Mouse (Mus musculus): Measurements from ENCODE around the gene Gbp9. TPM values are rescaled to one million over a fixed set of nuclear protein-coding genes. Genes with fewer than 3 reads are reported as not detected.
"Not testable (repeated sequence)": the region's sequence is repeated elsewhere in the genome, so short reads cannot be mapped to it uniquely, and the experiment has no call there.

Gene Gbp9
- total and polyA plus RNA-seq, 3 experiments, result 5.6 to 9.4 (median 7.4) TPM

- peaks cover 4% of the 10 kb centered on the region for H3K4me1 ChIP-seq (ENCODE audit: control insufficient read depth, insufficient read depth, low read length)
- TF ChIP-seq POLR2A (IDR thresholded peaks at IDR 0.05; ENCODE audit: insufficient read depth, low read depth, low read length), result no peak
- no peak for TF ChIP-seq CTCF (IDR thresholded peaks at IDR 0.05)
- peak overlapping the region; percentile 80 for H3K27ac ChIP-seq
- intact Hi-C loops (cut with DNase I), result loop anchor here (2.0 kb wide), 1 partner anchor 28 kb away; no protein-coding TSS in a partner anchor
- peaks cover 7% of the 10 kb centered on the region for H3K36me3 ChIP-seq (ENCODE audit: control insufficient read depth, insufficient read depth, low read length)
- H3K27me3 ChIP-seq (ENCODE audit: control insufficient read depth, insufficient read depth, low read length), result no peaks in the 10 kb centered on the region
- peak overlapping the region; percentile 51 for H3K9ac ChIP-seq (ENCODE audit: low read depth, low read length)
- H3K79me2 ChIP-seq (replicated peaks; ENCODE audit: control insufficient read depth, insufficient read depth, low read length), result no peaks in the 10 kb centered on the region
- peak overlapping the region; percentile 47 for H3K4me3 ChIP-seq
- 33% methylated on average over 1 of the region's 1 CpGs for WGBS
- no peak for DNase-seq
Measured at GRCm38 (mm10) chr5:105138906-105139305, 433 bp downstream of the Gbp9 start.

GRCm38 (mm10) chr5:105136706-105137304 is 2.5 kb downstream of the Gbp9 start:
- H3K79me2 ChIP-seq (replicated peaks; ENCODE audit: control insufficient read depth, insufficient read depth, low read length); H3K27me3 ChIP-seq (ENCODE audit: control insufficient read depth, insufficient read depth, low read length); H3K36me3 ChIP-seq (ENCODE audit: control insufficient read depth, insufficient read depth, low read length); H3K9ac ChIP-seq (ENCODE audit: low read depth, low read length); H3K27ac ChIP-seq; H3K4me1 ChIP-seq (ENCODE audit: control insufficient read depth, insufficient read depth, low read length); intact Hi-C loops (cut with DNase I); DNase-seq: not testable (repeated sequence)
- peak overlapping the region; percentile 12; the same call in 1 of the 2 replicates for H3K4me3 ChIP-seq
- 77% methylated on average over 3 of the region's 3 CpGs for WGBS

DNA sequence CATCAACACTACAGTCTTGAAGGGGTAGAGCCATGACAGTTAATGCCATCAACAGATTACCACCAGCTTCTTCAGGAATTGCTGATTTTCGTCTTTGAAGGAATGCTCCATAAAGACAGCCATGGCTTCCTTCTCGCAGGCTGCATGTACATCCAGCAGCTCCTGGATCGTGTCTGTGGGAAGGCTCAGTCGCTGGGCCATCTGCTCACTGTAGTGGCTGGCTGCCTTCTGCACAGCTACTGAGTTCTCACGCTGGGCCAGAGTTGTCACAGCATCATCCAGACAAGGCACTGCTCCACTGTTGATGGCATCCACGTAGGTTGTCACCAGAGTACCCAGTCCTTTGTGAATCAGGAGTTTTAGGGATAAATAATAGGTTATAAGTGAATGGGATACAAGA is 17.6 kb downstream of the Gbp9 start:
- H3K36me3 ChIP-seq (ENCODE audit: control insufficient read depth, insufficient read depth, low read length); DNase-seq; H3K79me2 ChIP-seq (replicated peaks; ENCODE audit: control insufficient read depth, insufficient read depth, low read length); H3K4me1 ChIP-seq (ENCODE audit: control insufficient read depth, insufficient read depth, low read length); H3K4me3 ChIP-seq; H3K9ac ChIP-seq (ENCODE audit: low read depth, low read length); H3K27ac ChIP-seq; intact Hi-C loops (cut with DNase I); H3K27me3 ChIP-seq (ENCODE audit: control insufficient read depth, insufficient read depth, low read length): not testable (repeated sequence)
- 76% methylated on average over 6 of the region's 6 CpGs for WGBS

DNA sequence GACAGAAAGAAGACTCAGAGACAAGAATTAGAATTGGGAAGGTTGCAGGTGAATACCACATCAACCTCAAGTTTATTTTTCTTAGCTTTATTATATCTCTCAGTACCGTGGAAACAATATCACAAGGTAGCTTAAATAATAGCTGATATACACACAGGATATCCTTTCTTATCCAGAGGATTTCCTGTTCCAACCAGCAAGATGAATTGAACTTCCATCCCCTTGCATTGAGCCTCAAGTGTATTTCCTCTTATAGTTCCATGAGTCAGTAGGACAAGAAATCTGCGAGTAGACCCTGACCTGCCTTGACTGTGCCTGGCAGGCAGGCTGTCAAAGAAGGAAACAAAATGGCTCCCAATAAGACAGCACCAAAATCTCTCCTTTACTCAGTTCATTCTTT is 23.6 kb downstream of the Gbp9 start:
- WGBS, result 25% methylated on average over 2 of the region's 2 CpGs
- DNase-seq, result no peak
- intact Hi-C loops (cut with DNase I), result loop anchor here (10.0 kb wide), 2 partner anchors 79 to 131 kb away; partner anchors contain the start of gene Abcg3
- Histone ChIP-seq H3K27me3 (ENCODE audit: control insufficient read depth, insufficient read depth, low read length) (no peaks in the 10 kb centered on the region), H3K36me3 (ENCODE audit: control insufficient read depth, insufficient read depth, low read length) (peaks cover 2% of the 10 kb centered on the region), H3K4me3 (no peak overlapping the region), H3K4me1 (ENCODE audit: control insufficient read depth, insufficient read depth, low read length) (peaks cover 3% of the 10 kb centered on the region), H3K9ac (ENCODE audit: low read depth, low read length) (no peak overlapping the region), H3K27ac (no peak overlapping the region), H3K79me2 (replicated peaks; ENCODE audit: control insufficient read depth, insufficient read depth, low read length) (no peaks in the 10 kb centered on the region)
- TF ChIP-seq CTCF (IDR thresholded peaks at IDR 0.05), result no peak
- TF ChIP-seq POLR2A (IDR thresholded peaks at IDR 0.05; ENCODE audit: insufficient read depth, low read depth, low read length), result no peak
- TF ChIP-seq EP300 (IDR thresholded peaks at IDR 0.05; ENCODE audit: insufficient read depth, low read depth, low read length), result no peak

DNA sequence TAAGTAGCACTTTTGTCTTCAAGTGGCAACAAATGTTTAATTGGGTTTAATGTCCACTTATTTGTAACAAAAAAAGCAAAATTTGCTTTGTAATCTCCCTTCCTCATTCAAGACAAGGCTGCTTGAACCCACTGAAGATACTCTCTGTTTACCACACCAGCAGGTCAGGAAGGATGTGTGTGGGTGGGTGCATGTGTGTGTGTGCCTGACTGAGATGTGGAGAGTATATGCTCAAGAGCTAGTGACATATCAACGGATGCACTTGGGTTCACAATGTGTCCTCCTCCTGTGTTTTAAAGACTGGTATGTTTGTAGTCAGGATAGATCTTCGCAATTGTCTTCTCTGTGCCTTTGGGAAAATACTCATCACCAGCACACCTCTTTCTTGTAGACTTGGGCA is 24.6 kb downstream of the Gbp9 start:
- Histone ChIP-seq H3K4me3 (no peak overlapping the region), H3K27ac (no peak overlapping the region), H3K36me3 (ENCODE audit: control insufficient read depth, insufficient read depth, low read length) (peaks cover 2% of the 10 kb centered on the region), H3K27me3 (ENCODE audit: control insufficient read depth, insufficient read depth, low read length) (no peaks in the 10 kb centered on the region), H3K9ac (ENCODE audit: low read depth, low read length) (no peak overlapping the region), H3K4me1 (ENCODE audit: control insufficient read depth, insufficient read depth, low read length) (peaks cover 3% of the 10 kb centered on the region), H3K79me2 (replicated peaks; ENCODE audit: control insufficient read depth, insufficient read depth, low read length) (no peaks in the 10 kb centered on the region)
- intact Hi-C loops (cut with DNase I), result loop anchor here (10.0 kb wide), 2 partner anchors 80 to 130 kb away; partner anchors contain the start of gene Abcg3
- TF ChIP-seq POLR2A (IDR thresholded peaks at IDR 0.05; ENCODE audit: insufficient read depth, low read depth, low read length) (no peak), EP300 (IDR thresholded peaks at IDR 0.05; ENCODE audit: insufficient read depth, low read depth, low read length) (no peak), CTCF (IDR thresholded peaks at IDR 0.05) (no peak)
- DNase-seq, result no peak
- WGBS, result 78% methylated on average over 2 of the region's 2 CpGs

DNA sequence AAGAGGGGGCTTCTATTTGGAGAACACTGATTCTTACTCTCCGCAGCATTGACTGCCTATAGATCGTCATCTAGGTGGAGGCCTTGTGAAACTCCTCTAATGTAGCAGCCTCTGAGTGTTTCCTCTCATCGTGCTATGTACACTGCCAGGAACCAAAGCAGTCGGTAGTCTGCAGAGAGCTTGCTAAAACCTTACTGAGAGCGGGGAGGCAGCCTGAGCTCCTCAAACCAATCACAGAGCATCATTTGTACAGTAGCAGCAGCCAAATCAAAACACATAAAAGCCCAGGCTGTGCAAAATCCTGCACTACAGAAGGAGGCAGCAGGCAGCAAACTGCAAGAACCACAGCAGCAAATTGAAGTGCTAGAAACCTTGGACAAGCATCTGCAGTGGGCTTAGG is 25.7 kb downstream of the Gbp9 start:
- H3K9ac ChIP-seq (ENCODE audit: low read depth, low read length), result no peak overlapping the region

DNA sequence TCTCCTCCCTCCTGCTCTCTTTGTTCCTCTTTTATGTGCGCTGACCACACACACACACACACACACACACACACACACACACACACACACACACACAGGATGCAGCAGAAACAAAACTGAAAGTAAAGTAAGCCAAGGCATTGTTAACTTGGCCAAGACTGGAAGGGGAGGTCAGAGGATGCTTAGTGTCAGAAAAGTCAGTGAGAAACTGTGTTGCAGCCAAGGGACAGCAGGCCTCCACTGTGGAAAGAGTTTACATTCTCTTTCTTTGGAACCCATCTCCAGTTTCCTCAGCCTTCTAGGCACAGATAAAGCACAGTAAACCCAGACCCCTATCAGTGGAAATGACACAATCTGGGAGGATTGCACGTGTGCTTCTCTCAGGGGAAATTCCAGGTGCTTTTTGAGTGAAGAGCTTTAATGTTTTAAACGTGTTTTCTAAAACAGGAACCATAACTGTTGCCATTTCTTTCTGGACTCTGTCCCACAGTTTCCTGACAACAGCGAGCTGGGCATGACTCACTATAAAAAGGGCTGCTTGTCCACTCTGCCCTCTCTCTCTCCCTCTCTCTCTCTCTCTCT is 29.0 kb downstream of the Gbp9 start:
- H3K36me3 ChIP-seq (ENCODE audit: control insufficient read depth, insufficient read depth, low read length); H3K4me1 ChIP-seq (ENCODE audit: control insufficient read depth, insufficient read depth, low read length); H3K79me2 ChIP-seq (replicated peaks; ENCODE audit: control insufficient read depth, insufficient read depth, low read length); H3K27me3 ChIP-seq (ENCODE audit: control insufficient read depth, insufficient read depth, low read length); H3K4me3 ChIP-seq; H3K9ac ChIP-seq (ENCODE audit: low read depth, low read length): not testable (repeated sequence)
- intact Hi-C loops (cut with DNase I), result loop anchor here (2.0 to 10.0 kb wide), 3 partner anchors 28 to 126 kb away; partner anchors contain the start of genes Abcg3, Gbp4, Gbp8 and Gbp9
- WGBS, result 7% methylated on average over 4 of the region's 4 CpGs
- H3K27ac ChIP-seq, result peak overlapping the region; percentile 71
- peak; percentile 61 to 81 for DNase-seq

More for the DNA sequence above, 25.7 kb downstream of the Gbp9 start:
- Histone ChIP-seq H3K4me1 (ENCODE audit: control insufficient read depth, insufficient read depth, low read length) (peaks cover 3% of the 10 kb centered on the region), H3K79me2 (replicated peaks; ENCODE audit: control insufficient read depth, insufficient read depth, low read length) (no peaks in the 10 kb centered on the region), H3K4me3 (no peak overlapping the region), H3K27me3 (ENCODE audit: control insufficient read depth, insufficient read depth, low read length) (no peaks in the 10 kb centered on the region), H3K27ac (no peak overlapping the region), H3K36me3 (ENCODE audit: control insufficient read depth, insufficient read depth, low read length) (peaks cover 2% of the 10 kb centered on the region)
- no peak for DNase-seq
- TF ChIP-seq CTCF (IDR thresholded peaks at IDR 0.05) (no peak), EP300 (IDR thresholded peaks at IDR 0.05; ENCODE audit: insufficient read depth, low read depth, low read length) (no peak), POLR2A (IDR thresholded peaks at IDR 0.05; ENCODE audit: insufficient read depth, low read depth, low read length) (no peak)
- 89% methylated on average over 5 of the region's 5 CpGs for whole genome bisulfite sequencing
- intact Hi-C loops (cut with DNase I), result loop anchor here (10.0 kb wide), 2 partner anchors 81 to 129 kb away; partner anchors contain the start of gene Abcg3

- not testable (repeated sequence) for H3K27me3 ChIP-seq (ENCODE audit: control insufficient read depth, insufficient read depth, low read length); H3K36me3 ChIP-seq (ENCODE audit: control insufficient read depth, insufficient read depth, low read length); H3K79me2 ChIP-seq (replicated peaks; ENCODE audit: control insufficient read depth, insufficient read depth, low read length); H3K4me1 ChIP-seq (ENCODE audit: control insufficient read depth, insufficient read depth, low read length)
- H3K4me3 ChIP-seq, result peak overlapping the region; percentile 39
- H3K9ac ChIP-seq (ENCODE audit: low read depth, low read length), result peak overlapping the region; percentile 66
- peak; percentile 34 to 41 for DNase-seq
- intact Hi-C loops (cut with DNase I), result loop anchor here (2.0 to 10.0 kb wide), 3 partner anchors 29 to 125 kb away; partner anchors contain the start of genes Abcg3, Gbp4, Gbp8 and Gbp9
- H3K27ac ChIP-seq, result peak overlapping the region; percentile 80
- WGBS, result 21% methylated on average over 1 of the region's 1 CpGs
Measured at GRCm38 (mm10) chr5:105109775-105110174, 29.6 kb downstream of the Gbp9 start.

DNA sequence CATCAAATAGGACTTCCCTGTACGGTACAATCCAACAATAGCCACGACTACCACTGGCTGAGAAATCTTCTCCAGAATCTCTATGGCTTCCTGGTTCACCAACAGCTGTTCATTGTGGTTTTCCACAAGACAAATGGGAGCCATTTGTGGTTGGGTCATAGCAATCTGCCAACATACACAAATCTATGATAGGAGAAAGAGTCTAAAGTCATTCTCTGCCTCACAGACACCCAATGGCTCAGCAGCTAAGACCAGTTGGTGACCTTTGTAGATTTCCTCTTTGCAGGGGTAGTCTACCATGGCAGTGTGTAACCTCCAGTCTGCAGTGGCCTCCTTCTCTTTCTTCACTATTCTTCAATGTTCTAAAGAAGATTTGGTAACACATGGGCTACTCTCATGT is 33.6 kb downstream of the Gbp9 start:
- DNase-seq; intact Hi-C loops (cut with DNase I): not testable (repeated sequence)
- WGBS, result 44% methylated on average over 2 of the region's 2 CpGs

More for the DNA sequence above, 33.6 kb downstream of the Gbp9 start:
- not testable (repeated sequence) for H3K27ac ChIP-seq; H3K36me3 ChIP-seq (ENCODE audit: control insufficient read depth, insufficient read depth, low read length); H3K9ac ChIP-seq (ENCODE audit: low read depth, low read length); H3K79me2 ChIP-seq (replicated peaks; ENCODE audit: control insufficient read depth, insufficient read depth, low read length); H3K4me3 ChIP-seq; H3K4me1 ChIP-seq (ENCODE audit: control insufficient read depth, insufficient read depth, low read length); H3K27me3 ChIP-seq (ENCODE audit: control insufficient read depth, insufficient read depth, low read length)

Measured in heart, adult 2 months (tissue).